Mouse (Mus musculus) pancreas, adult 10 weeks (tissue): ENCODE measurements around the gene Pclaf. TPM values are rescaled to one million over a fixed set of nuclear protein-coding genes. Genes with fewer than 3 reads are reported as not detected.

Source experiments
- polyA plus RNA-seq: library from polyadenylated mRNA; stranded (reverse); fragments of 350-450 nt; fragmentation: Illumina TruSeq; extraction: RNeasy Lipid Tissue Mini Kit (QIAGEN cat#74804); gene quantifications from one replicate; pipeline ENCODE4 v1.2.3, GENCODE M21; 2015; ENCODE audit warnings: low read depth, low replicate concordance; ENCODE audit not compliant: insufficient read depth

Gene Pclaf
- not detected for polyA plus RNA-seq

DNA sequence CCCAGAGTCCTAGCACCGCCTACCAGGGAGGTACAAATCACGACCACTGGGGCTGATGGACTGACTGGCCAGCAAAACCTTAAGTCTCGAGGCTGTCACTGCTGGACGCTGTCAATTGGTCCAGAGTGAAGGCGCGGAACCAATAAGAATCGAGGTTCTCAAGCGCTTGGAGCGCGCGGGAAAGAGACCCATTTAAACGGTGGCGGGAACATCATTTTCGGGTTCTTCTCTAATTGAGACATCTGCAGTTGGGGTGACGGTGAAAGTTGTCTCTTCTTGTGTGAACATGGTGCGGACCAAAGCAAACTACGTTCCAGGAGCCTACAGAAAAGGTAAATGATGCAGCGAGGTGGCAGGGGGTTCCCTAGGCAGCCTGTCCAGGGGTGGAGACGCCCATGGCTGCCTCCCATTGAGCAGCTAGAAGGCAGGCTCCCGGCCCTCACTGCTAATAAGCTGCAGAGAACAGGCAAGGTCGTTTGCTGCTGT, at the start of gene Pclaf:
Gene Pclaf (plus strand): TSS at position 95 of the 486 bp plus-strand sequence.

GRCm38 (mm10) chr9:65908394-65909300, 18.6 kb downstream of the Pclaf start, which contains the start of the genes Trip4 and Csnk1g1:
Trip4 (minus strand) TSS chr9:65908794.
Csnk1g1 (plus strand) TSS chr9:65908924.

Other genes with a start within 250 kb of the Pclaf start
- gene Oaz2, start 222.2 kb upstream of the Pclaf start, polyA plus RNA-seq: 32.7 TPM
- 5.2 TPM for gene Zfp609, start 62.7 kb upstream of the Pclaf start, polyA plus RNA-seq
- 3.6 TPM for gene Trip4, start 18.6 kb downstream of the Pclaf start, polyA plus RNA-seq
- gene Csnk1g1, start 18.7 kb downstream of the Pclaf start, polyA plus RNA-seq: 4.0 TPM
- 285 TPM for gene Ppib, start 170.0 kb downstream of the Pclaf start, polyA plus RNA-seq
- gene Snx22, start 179.5 kb downstream of the Pclaf start, polyA plus RNA-seq: not detected
- gene Snx1, start 236.3 kb downstream of the Pclaf start, polyA plus RNA-seq: 16.4 TPM
- gene Ciao2a, start 236.4 kb downstream of the Pclaf start, polyA plus RNA-seq: 9.5 TPM